Mouse (Mus musculus): Measurements from ENCODE around the gene Hoxa10. TPM values are rescaled to one million over a fixed set of nuclear protein-coding genes. Genes with fewer than 3 reads are reported as not detected.

Hoxa10 gene
- polyA plus RNA-seq, 1 experiment from 2014 or later, result 0.15 TPM

- Histone ChIP-seq H3K4me2 (no peak overlapping the region), H3K36me3 (replicated peaks) (no peaks in the 10 kb centered on the region), H3K27me3 (replicated peaks) (peaks cover 96% of the 10 kb centered on the region), H3K27ac (no peak overlapping the region), H3K9ac (no peak overlapping the region), H3K4me3 (no peak overlapping the region), H3K9me3 (no peaks in the 10 kb centered on the region), H3K4me1 (no peaks in the 10 kb centered on the region)
- 3% methylated on average over 27 of the region's 27 CpGs for WGBS
- ATAC-seq (replicated peaks), result no peak
Measured at GRCm38 (mm10) chr6:52248638-52249414, 8.2 kb upstream of the Hoxa10 start.

DNA sequence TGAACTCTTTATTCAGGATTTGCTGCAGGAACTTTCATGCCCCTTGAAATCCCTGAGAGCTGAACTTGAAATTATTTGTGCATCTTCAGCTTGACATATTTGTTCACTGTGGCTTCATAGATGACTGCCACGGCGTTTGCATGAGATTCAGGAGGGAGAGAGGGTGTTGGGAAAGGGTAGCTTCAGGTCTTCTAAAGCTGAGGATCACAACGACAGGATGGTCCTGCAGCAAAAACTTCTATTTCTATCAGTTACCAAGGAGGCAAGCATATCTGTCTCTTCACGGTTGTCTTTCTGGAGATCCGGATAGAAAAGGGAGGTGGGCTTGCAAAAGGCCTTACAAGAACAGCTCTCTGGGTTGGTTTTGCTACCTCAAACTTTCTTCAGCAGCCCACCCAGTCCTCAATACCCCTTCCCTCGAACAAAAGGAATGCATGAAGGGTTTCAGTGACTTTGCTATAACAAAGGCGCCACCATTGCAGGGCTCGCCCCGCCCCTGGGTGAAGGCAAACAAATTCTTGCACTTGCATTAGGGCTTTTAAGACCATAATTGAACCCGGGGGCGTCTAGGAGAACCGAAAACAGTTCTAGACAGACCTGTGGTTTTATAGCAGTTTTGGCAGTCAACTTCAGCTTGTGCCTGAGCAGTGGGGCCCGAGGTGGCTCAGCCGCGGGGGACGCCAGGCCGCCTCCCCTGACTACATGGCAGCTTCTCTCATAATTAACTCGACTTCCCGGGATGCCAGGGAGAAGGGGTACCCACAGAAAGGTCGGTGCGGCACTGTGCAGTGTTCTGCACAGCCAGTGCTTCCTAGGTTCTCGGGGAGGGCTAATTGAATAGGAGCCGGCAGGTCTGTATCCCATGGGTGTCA is 7.3 kb upstream of the Hoxa10 start:
- Histone ChIP-seq H3K9ac (no peak overlapping the region), H3K9me3 (no peaks in the 10 kb centered on the region), H3K4me2 (no peak overlapping the region), H3K27ac (no peak overlapping the region), H3K36me3 (replicated peaks) (no peaks in the 10 kb centered on the region), H3K4me1 (no peaks in the 10 kb centered on the region), H3K4me3 (no peak overlapping the region), H3K27me3 (replicated peaks) (peaks cover 96% of the 10 kb centered on the region)
- 1% methylated on average over 23 of the region's 23 CpGs for WGBS
- ATAC-seq (replicated peaks), result no peak

DNA sequence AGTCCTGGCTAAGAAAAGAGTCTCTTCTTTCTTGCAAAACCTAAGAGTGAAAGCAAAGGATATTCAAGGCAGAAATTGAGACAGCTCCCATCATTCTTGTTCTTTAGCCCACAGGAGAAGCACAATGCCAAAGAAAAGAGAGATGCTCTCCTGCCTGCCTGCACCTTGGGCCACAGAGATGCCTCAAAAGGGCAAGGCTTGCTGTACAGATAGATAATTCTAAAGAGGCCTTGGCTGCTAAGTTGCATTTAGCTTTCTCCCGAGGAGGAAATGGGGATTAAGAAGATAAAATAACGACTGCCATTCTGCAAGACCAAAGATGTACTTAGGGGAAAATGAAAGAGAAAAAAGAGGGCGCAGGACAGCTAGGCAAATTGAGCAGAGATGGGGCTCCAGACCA is 6.3 kb upstream of the Hoxa10 start:
- Histone ChIP-seq H3K4me2 (no peak overlapping the region), H3K27ac (no peak overlapping the region), H3K9ac (no peak overlapping the region), H3K27me3 (replicated peaks) (peaks cover 96% of the 10 kb centered on the region), H3K36me3 (replicated peaks) (no peaks in the 10 kb centered on the region), H3K4me3 (no peak overlapping the region), H3K9me3 (no peaks in the 10 kb centered on the region), H3K4me1 (no peaks in the 10 kb centered on the region)
- 6% methylated on average over 3 of the region's 3 CpGs for WGBS
- no peak for ATAC-seq (replicated peaks)

GRCm38 (mm10) chr6:52246403-52246803 is 5.7 kb upstream of the Hoxa10 start:
- Histone ChIP-seq H3K4me3 (no peak overlapping the region), H3K27ac (no peak overlapping the region), H3K9me3 (no peaks in the 10 kb centered on the region), H3K4me2 (no peak overlapping the region), H3K36me3 (replicated peaks) (no peaks in the 10 kb centered on the region), H3K4me1 (no peaks in the 10 kb centered on the region), H3K27me3 (replicated peaks) (peaks cover 96% of the 10 kb centered on the region), H3K9ac (no peak overlapping the region)
- WGBS, result under 1% methylated on average over 26 of the region's 26 CpGs
- no peak for ATAC-seq (replicated peaks)

- under 1% methylated on average over 20 of the region's 20 CpGs for WGBS
- Histone ChIP-seq H3K9ac (no peak within 1 kb of the TSS), H3K36me3 (replicated peaks) (no peaks in the 10 kb centered on the region), H3K27ac (no peak within 1 kb of the TSS), H3K9me3 (no peaks in the 10 kb centered on the region), H3K4me2 (no peak within 1 kb of the TSS), H3K4me1 (no peaks in the 10 kb centered on the region), H3K4me3 (no peak within 1 kb of the TSS), H3K27me3 (replicated peaks) (peaks cover 96% of the 10 kb centered on the region)
- no peak for ATAC-seq (replicated peaks)
Measured at GRCm38 (mm10) chr6:52245757-52246142, 5.1 kb upstream of the Hoxa10 start, which contains the start of gene Hoxa11. Hoxa11 (minus strand) TSS chr6:52245810.

DNA sequence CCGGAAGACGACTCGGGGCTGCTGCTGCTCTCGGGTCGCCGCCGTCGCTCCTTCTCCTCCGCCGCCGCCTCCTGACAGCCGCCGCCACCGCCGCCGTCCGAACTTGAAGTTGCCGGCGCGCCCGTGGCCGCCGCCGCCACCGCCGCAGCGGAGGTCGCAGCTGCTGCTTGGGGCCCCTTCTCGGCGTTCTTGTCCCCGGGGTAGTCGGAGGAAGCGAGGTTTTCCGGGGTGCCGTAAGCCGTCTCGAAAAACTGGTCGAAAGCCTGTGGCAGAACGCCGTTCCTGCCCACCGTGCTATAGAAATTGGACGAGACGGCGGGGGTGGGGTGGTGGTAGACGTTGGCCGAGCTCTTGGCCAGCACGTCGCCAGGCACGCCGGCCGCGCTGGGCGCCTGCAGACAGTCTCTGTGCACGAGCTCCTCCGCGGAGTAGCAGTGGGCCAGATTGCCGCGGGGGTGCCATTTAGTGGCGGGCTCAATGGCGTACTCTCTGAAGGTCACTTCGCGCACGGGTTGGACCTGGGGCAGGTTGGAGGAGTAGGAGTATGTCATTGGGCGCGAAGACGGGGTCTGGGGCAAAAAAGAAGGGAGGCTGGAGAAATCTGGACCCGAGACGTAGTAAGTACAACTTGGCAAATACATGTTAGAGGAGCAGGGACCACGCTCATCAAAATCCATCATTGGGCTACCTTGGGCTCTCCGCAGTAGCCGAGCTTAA is 4.5 kb upstream of the Hoxa10 start:
- Histone ChIP-seq H3K27ac (no peak overlapping the region), H3K9me3 (no peaks in the 10 kb centered on the region), H3K27me3 (replicated peaks) (peaks cover 97% of the 10 kb centered on the region), H3K4me2 (no peak overlapping the region), H3K36me3 (replicated peaks) (no peaks in the 10 kb centered on the region), H3K4me1 (0 out of 2 replicates have a peak, but pooled peaks cover under 1% of the 10 kb centered on the region), H3K4me3 (no peak overlapping the region), H3K9ac (no peak overlapping the region)
- WGBS, result under 1% methylated on average over 71 of the region's 71 CpGs
- no peak for ATAC-seq (replicated peaks)

DNA sequence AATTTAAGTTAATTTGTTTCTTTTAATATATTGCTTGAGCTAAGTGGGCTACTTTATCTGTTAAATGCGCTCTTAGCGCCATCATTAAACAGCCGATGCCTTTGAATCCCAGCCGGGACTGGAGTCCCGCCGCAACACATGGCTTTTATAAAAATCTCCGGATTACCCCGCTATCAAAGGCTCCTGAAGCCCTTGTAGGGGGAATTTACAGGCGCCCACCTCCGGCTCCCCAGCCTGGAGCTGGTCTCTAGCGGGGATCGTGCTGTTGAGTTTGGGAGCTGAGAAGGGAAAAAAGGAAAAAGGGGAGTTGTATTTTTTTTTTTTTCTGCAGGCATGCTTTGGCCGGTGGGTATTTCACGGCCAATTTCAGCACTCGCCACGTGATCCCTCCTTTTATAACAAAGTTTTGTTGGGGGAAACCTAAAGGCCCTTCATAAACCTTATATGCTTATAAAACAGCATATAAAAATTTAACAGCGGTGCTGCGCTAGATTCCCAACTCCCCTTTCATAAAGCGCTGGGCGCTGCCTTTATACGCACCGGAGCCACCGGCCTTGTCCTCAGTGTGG is 3.9 kb upstream of the Hoxa10 start:
- WGBS, result 1% methylated on average over 23 of the region's 23 CpGs
- Histone ChIP-seq H3K4me2 (no peak overlapping the region), H3K9me3 (no peaks in the 10 kb centered on the region), H3K36me3 (replicated peaks) (no peaks in the 10 kb centered on the region), H3K4me1 (0 out of 2 replicates have a peak, but pooled peaks cover 2% of the 10 kb centered on the region), H3K27me3 (replicated peaks) (peaks cover 97% of the 10 kb centered on the region), H3K4me3 (no peak overlapping the region), H3K27ac (no peak overlapping the region), H3K9ac (no peak overlapping the region)
- ATAC-seq (replicated peaks), result no peak

- 0 out of 2 replicates have a peak, but pooled peaks cover 2% of the 10 kb centered on the region for H3K4me1 ChIP-seq
- H3K36me3 ChIP-seq (replicated peaks), result no peaks in the 10 kb centered on the region
- no peak for ATAC-seq (replicated peaks)
- no peak overlapping the region for H3K4me3 ChIP-seq
- no peaks in the 10 kb centered on the region for H3K9me3 ChIP-seq
- no peak overlapping the region for H3K4me2 ChIP-seq
- peaks cover 96% of the 10 kb centered on the region for H3K27me3 ChIP-seq (replicated peaks)
- H3K27ac ChIP-seq, result no peak overlapping the region
- no peak overlapping the region for H3K9ac ChIP-seq
- 1% methylated on average over 12 of the region's 12 CpGs for WGBS
Measured at GRCm38 (mm10) chr6:52243681-52244121, 3.0 kb upstream of the Hoxa10 start.

- ATAC-seq (replicated peaks), result no peak
Measured at GRCm38 (mm10) chr6:52242801-52243332, 2.2 kb upstream of the Hoxa10 start.

GRCm38 (mm10) chr6:52241001-52241621 is 457 bp upstream of the Hoxa10 start:
- no peaks in the 10 kb centered on the region for H3K9me3 ChIP-seq
- ATAC-seq (replicated peaks), result no peak
- no peak overlapping the region for H3K4me3 ChIP-seq
- 0 out of 2 replicates have a peak, but pooled peaks cover 2% of the 10 kb centered on the region for H3K4me1 ChIP-seq
- H3K36me3 ChIP-seq (replicated peaks), result no peaks in the 10 kb centered on the region
- H3K4me2 ChIP-seq, result no peak overlapping the region
- no peak overlapping the region for H3K9ac ChIP-seq
- 1% methylated on average over 9 of the region's 9 CpGs for WGBS
- H3K27ac ChIP-seq, result no peak overlapping the region
- peaks cover 97% of the 10 kb centered on the region for H3K27me3 ChIP-seq (replicated peaks)

More at GRCm38 (mm10) chr6:52242801-52243332, 2.2 kb upstream of the Hoxa10 start:
- H3K4me2 ChIP-seq, result no peak overlapping the region
- H3K4me1 ChIP-seq, result 0 out of 2 replicates have a peak, but pooled peaks cover 2% of the 10 kb centered on the region
- H3K9me3 ChIP-seq, result no peaks in the 10 kb centered on the region
- H3K27me3 ChIP-seq (replicated peaks), result peaks cover 96% of the 10 kb centered on the region
- no peaks in the 10 kb centered on the region for H3K36me3 ChIP-seq (replicated peaks)
- WGBS, result 2% methylated on average over 4 of the region's 4 CpGs
- H3K9ac ChIP-seq, result no peak overlapping the region
- H3K4me3 ChIP-seq, result no peak overlapping the region
- no peak overlapping the region for H3K27ac ChIP-seq
